Mouse (Mus musculus): Measurements from ENCODE around the gene Rap1a.

The Rap1a gene

DNA sequence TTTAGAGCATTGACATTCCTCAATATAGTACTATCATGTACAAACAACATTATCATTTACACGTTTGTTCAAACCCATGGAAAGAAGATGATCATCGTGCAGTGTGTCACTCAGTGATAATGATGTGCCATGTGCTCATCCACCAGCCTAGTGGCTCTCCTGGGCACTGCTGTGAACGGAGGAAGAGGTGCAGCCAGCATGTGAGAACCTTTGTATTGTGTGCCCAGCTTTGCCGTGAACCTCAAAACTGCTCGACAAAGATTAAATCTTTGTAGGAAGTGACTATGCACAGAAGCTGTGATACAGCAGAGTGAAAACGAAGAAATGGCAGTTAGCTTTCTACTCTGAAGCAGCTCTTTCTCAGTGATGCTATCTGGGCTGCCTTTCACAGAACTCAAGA lies 32.6 kb downstream of the Rap1a start:
- in situ Hi-C loops (cut with MboI; ENCODE audit: low sequenced_read_pairs), result no loop called here

DNA sequence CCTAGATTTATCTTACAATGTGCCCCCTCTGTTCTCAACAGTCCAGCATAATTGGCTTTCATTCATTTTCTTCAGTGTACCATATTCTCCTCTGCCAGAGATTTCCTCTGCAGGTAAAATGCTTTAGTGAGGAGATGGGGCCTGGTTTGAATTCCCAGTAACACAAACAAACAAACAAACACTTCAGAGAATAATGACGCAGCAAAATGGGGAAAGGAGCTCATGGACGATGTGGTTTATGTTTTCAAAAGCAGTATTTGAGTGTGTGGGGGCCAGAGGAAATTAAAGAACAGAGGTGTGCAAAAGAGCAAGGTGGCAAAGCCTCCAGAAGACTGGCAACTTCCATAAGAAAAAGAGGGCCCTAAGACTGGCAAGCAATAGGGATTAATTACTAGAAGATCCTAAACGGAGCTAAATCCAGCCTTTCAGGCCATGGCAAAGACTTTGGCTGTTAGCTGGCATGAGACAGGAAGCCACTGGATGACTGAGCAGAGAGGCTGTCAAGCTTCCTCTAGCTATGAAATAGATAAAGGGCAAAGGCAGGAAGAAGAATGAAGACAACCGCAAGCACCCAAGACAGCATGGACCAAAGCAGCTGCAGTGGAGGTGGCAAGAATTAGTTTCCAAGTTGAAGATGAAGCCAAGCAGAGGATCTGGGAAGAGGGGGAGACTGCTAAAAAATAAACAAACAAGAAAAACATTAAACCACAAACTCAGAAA lies 37.8 kb downstream of the Rap1a start:
- in situ Hi-C loops (cut with MboI; ENCODE audit: low sequenced_read_pairs), result no loop called here

DNA sequence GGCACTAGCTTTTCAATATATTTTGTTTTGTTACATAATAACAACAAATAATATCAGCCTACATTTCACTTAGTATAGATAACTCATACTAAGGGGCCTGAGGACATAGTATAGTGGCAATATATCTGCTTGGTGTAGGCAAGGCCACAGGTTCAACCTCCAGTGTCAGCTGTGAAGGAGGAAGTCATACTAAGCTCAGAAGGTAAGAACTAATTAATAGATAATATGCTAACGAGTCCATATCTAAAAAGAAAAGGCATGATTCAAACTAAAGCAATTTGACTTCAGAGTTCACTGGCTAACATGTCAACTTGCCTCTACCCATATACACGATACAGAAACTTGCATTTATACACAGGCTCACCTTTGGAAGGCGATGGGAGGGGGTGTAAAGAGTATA lies 41.1 kb downstream of the Rap1a start:
- in situ Hi-C loops (cut with MboI; ENCODE audit: low sequenced_read_pairs), result no loop called here

DNA sequence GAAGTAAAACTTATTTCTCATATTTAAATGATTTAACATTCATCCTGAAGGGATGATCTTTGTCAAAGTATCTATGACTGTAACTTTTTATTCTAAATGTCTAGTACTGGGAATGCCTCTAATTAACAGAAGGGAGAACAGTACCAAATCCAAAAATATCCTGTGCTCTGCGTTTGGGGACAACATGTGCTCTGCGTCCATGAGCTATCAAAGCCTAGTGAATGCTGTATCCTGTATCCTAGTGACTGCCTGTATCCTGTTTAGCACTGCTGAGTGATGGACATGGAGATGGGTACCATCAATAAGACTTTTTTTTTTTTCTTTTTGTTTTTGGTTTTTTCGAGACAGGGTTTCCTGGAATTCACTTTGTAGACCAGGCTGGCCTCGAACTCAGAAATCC lies 42.5 kb downstream of the Rap1a start:
- in situ Hi-C loops (cut with MboI; ENCODE audit: low sequenced_read_pairs), result no loop called here

DNA sequence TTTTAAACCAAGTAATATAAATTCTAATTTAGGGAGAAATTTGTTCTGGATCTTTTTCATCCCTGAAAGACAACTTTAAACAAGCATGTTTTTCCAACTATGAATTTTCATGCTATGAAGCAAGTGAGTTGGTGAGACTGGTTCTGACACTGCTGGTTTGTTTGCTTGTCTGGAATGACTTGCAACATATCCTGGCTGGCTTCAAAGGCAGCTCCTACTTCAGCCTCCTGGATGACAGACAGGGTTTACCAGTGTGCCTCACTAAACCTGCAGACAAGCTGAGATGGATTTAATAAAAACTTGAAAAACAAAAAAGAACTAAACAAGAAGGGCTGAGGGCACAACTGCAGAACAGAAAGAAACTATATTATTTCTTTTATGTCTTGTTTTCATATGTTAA lies 43.0 kb downstream of the Rap1a start:
- in situ Hi-C loops (cut with MboI; ENCODE audit: low sequenced_read_pairs), result no loop called here

DNA sequence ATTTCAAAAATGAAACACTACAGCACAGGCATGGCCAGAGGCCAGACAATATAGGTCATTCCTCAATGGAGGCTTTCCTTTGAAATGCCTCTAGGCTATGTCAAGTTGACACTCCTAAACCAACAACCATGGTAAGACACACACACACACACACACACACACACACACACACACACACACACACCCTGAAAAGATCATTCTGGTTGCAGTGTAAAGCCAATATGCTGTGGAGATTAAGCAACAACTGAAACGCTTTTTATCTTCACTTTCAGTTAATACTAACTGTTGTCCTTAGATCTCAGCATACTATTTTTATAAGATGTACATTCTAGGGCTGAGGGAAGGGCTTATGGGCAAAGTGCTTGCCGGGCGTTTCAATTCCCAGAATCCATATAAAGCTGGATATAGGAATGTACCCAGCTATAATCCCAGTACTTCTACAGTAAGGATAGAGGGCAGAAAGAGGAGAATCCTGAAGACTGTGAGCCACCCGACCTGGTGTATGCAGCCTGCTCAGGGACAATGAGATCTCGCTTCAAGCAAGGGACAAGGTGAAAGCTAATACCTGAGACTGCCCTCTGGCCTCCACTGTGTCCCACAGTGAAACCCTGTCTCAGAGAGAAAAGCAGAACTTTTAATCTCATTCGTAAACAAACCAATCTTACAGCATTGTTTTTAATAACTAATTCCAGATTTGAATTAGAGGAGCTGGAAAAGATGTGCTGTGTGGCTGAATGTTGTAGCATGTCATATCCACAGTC lies 43.6 kb downstream of the Rap1a start:
- in situ Hi-C loops (cut with MboI; ENCODE audit: low sequenced_read_pairs), result no loop called here

DNA sequence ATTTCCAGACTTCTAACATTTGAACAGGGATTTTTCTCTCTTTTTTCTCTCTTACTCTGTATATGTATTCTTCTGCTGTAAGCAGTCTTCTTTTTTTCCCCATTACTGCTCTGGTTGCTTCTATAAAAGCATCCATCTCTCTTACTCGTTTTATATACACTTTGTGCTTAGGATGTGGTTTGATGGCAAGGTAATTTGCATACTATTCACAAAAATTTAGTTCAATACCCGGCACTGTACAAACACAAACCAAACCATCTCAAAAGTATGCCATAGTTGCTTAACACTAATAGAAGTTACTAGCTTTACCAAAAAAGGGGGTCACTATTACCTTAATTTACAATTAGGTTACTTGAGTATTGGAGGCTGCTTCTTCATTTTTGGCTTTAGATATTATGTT lies 44.6 kb downstream of the Rap1a start:
- in situ Hi-C loops (cut with MboI; ENCODE audit: low sequenced_read_pairs), result no loop called here

DNA sequence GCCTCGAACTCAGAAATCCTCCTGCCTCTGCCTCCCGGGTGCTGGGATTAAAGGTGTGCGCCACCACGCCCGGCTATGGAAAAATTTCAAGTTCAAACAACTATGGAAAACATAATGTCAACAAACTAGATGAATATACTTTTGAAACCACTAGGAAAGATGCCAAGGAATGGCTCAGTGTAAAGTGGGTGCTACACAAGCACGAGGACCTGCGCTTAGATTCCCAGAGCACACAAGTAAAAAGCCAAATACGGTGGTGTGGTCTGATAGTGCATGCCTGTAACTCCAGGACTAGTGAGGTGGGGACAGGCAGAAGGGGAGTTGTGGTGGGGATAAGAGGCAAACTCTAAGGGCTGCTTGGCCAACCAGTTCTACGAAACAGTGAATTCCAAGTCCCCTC lies 46.0 kb downstream of the Rap1a start:
- in situ Hi-C loops (cut with MboI; ENCODE audit: low sequenced_read_pairs), result no loop called here

DNA sequence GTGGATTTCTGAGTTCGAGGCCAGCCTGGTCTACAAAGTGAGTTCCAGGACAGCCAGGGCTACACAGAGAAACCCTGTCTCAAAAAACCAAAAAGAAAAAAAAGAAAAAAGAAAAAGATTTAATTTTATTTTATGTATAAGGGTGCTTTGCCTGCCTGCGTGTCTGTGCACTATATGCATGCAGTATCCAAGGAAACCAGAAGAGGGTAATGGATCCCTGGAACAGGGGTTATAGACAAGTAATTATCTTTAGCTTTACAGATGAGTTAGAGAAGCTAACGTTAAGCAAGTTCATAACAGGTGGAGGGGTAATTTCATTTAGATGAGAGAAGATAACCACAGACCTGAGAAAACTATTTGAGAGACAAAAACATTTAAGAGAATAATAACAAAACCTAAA lies 47.0 kb downstream of the Rap1a start:
- in situ Hi-C loops (cut with MboI; ENCODE audit: low sequenced_read_pairs), result no loop called here

DNA sequence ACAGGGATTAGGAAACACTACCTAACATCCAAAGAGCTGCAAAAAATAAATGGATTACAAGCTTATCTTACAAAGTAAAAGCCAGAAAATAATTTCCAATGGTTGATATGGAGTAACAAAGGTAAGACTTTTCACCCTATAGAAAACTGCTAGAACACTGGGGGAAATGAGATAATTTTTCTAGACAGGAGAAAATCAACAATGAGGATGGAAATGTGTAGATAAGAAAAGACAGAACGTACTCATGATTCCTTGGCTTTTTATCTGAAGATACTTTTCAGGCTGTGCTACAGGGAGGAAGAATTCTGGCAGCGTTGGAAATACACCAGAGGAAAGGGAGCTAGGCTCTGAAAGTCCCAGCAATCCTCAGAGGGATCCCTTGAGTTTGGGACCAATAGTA lies 50.3 kb downstream of the Rap1a start:
- in situ Hi-C loops (cut with MboI; ENCODE audit: low sequenced_read_pairs), result no loop called here

DNA sequence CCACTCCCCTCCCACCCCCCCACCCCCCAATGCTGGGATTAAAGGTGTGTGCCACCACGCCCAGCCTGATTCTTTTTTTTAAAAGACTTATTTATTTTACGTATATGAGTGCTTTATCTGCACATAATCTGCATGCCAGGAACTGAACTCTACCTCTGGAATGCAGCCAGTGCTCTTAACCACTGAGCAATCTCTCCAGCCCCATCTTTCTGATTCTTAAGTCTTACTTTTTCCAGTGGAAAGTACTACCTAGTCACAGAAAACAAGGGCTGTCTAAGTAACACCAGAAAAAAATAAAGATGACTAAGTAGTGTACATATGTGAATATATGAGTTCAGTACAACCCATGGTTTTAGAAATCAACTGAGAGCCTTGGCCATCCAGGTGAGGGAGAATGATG lies 54.6 kb downstream of the Rap1a start:
- in situ Hi-C loops (cut with MboI; ENCODE audit: low sequenced_read_pairs), result no loop called here

DNA sequence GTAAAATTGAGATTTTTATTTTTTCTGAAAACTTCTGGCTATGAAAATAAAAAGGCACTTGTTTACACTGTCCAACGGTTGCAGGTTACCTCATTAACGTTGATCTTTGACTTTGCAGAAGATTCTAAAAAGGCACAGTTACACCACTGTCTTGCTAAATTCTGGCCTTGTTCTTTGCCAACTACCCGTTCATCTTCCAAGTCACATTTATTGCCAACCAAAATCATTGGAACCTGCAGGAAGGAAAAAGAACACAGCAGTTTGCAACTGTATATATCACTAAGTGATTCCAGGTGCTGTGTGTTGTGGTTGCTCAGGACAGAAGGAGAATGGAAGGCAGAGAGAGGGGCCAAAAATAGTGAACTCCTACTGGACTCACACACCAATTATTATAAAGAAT lies 63.5 kb downstream of the Rap1a start:
- in situ Hi-C loops (cut with MboI; ENCODE audit: low sequenced_read_pairs), result no loop called here

DNA sequence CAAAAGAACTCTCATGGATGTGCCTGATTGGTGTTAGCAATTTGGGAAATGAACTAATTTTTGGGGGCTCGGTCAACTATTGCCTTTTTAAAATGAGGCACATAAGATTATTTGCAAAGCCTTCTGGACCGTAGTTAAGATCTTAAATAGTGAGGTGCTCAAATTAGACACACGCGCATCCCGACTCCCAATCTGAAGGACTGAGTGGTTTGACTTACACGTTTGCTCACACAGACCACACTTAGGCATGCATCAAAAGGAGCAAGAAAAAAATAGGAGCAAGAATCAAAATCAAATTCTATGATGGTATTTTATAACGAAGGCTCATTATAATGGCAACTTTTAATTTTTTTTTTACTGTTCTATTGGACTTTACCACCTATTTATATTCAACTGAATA lies 64.1 kb downstream of the Rap1a start:
- in situ Hi-C loops (cut with MboI; ENCODE audit: low sequenced_read_pairs), result no loop called here

DNA sequence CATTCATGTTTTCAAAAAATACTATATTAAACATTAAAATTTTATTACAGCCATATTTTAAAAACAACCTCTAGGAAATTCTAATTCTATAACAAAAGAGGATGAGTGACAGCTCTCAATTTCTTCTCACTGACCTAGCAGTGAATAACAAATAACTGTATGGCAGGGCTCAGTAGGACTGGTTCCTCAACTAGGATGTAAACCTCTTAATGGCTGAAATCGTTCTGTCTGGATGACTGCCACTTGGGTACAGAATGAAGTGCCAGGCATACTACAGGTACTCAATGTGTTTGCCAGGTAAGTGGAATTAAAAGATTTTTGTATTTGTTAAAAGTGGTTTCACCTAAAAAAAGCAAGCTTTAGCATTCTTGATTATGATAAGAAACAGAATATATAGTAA lies 65.0 kb downstream of the Rap1a start:
- in situ Hi-C loops (cut with MboI; ENCODE audit: low sequenced_read_pairs), result no loop called here

DNA sequence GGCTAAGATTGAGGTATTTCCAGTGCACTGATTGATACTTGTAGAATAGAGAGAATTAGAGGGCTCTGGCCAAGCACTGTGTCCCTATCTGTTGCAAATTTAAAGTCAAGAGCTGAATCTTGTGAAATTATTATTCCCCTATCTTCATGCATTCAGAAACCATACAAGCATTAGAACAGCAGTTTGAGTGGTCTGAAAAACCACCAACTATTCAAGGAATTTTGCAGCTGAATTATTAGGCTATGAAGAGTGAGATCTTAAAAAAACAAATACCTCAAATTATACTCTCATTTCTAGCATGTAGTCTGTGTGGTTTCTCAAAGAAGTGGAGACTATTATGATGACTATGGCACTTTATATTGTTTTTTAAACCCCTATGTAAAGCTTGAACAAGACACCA lies 65.9 kb downstream of the Rap1a start:
- in situ Hi-C loops (cut with MboI; ENCODE audit: low sequenced_read_pairs), result no loop called here

DNA sequence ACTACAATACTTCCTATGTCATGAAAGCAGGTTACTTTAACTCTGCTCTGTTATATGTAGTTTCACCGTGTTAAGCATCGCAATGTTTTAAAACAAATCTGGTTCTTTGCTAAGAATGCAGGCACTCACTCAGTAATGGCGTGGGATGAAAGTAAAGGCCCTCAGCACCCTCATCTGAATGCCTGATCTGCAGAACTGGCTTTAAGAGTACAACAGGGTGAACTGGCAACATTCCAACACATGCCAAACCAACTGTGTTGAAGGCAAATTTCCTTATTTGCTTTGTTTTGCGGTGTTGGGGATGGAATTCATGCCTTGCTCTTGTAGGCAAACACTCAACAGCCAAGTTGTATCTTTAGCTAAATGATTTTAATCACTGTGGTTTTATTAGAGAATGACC lies 67.6 kb downstream of the Rap1a start:
- in situ Hi-C loops (cut with MboI; ENCODE audit: low sequenced_read_pairs), result no loop called here

DNA sequence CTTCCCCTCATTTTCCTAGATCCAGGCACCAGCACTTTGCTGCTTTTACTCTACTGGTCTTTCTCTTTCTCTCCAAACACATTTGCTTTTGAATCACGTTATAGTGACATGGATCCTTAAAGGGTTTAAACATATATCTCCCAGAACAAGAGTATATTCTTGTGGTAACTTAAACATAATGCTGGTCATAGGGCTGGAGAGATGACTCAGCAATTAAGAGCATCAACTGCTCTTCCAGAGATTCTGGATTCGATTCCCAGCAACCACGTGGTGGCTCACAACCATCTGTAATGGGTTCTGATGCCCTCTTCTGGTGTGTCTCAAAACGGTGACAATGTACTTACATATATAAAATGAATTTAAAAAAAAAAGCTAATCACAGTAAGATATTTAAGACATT lies 68.8 kb downstream of the Rap1a start:
- in situ Hi-C loops (cut with MboI; ENCODE audit: low sequenced_read_pairs), result no loop called here

DNA sequence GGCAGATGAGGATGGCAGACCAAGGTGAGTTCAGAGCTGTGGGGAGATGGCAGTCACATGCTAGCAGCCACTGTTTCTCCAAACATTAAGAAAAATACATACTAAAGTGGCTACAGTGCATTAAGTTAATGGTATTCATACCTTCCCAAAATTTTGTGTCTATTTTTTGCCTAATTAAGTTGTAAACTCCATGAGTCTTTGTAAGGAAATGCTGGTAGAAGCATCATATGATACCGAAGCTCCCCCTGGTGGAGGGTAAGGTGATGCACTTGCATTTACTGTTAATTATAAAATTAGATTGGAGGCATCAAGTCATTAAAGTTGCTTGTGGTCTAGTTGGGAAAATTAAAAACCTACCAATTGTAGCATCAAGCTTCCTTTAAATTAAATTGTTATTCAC lies 75.1 kb downstream of the Rap1a start:
- in situ Hi-C loops (cut with MboI; ENCODE audit: low sequenced_read_pairs), result no loop called here

DNA sequence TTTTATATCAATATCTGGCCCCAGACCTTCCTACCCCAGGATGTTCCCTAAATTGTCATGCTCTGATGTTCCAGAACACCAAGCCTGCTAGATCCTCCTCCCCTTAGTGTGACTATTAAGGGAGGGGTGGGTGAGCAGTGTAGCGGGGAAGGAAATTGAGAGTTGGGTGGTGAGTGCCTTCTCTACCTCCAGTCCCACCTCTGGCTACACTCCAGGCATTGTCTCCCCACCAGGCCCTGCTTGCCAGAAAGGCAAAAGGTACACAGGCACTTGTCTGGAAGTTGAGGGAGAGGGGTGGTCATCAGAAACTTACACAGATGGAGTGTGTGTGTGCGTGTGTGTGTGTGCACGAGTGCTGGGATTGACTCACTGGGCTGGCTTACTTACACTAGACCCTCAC lies 78.6 kb downstream of the Rap1a start:
- in situ Hi-C loops (cut with MboI; ENCODE audit: low sequenced_read_pairs), result no loop called here

DNA sequence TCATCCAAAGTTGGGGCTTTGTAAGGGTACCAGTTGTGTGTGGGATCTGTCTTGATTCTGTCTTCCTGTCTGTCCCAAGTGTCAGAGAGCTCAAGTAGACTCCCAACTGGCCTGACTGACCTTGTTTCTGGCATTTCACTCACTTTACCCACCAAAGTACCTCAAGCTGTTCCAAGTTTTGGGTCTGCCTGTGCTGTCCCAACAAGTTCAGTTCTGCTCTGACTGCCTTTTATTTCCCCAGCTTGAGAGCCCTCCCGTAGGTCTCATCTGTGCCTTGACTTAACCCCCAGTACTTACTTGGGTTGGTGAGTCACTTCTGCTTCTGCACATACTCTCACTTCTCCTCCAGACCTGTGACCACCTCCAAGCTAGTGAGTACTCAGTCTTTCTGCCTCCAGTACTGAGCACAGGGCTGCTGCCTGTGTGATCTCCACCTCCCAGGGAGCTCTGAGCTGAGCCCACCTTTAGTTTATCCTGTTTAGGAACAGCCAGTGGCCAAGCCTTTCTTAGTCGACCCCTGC lies 79.4 kb downstream of the Rap1a start:
- in situ Hi-C loops (cut with MboI; ENCODE audit: low sequenced_read_pairs), result no loop called here

DNA sequence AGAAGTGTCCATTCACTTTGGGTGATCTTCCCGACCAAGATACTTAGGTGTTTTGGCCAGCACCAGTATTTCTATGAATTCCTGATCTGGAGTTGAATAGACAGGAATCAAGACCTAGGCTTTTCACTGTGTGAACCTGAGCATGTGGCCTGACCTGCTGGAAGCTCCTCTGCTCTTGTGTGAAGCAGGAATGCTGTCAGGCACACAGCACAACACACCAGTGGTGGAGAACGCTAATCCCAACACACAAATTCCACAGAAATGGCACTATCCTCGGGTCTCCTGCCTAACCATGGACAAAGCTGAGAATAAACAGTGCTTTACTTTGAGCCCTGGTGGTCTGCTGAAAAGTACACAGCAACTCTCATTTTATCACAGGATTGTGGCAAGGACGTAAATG lies 80.6 kb downstream of the Rap1a start:
- in situ Hi-C loops (cut with MboI; ENCODE audit: low sequenced_read_pairs), result no loop called here

DNA sequence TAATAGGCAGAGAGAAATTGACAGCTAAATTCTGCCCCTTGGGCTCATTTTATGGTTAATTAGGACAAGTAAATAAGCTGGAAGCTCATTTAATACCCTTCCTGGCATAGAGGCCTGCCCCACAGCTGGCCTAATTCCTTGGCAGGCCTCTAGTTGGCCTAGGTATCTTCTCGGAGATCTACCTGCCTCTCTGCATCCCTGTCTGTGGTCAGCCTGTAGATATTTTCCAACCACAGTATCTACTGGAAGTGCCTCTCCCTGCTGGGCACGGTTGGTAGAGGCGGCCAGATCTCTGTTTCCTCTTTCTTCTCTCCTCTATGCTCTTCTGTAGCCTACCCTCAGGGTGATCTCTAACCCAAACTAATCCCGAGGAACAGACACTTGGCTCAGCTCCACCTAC lies 81.2 kb downstream of the Rap1a start:
- in situ Hi-C loops (cut with MboI; ENCODE audit: low sequenced_read_pairs), result no loop called here

DNA sequence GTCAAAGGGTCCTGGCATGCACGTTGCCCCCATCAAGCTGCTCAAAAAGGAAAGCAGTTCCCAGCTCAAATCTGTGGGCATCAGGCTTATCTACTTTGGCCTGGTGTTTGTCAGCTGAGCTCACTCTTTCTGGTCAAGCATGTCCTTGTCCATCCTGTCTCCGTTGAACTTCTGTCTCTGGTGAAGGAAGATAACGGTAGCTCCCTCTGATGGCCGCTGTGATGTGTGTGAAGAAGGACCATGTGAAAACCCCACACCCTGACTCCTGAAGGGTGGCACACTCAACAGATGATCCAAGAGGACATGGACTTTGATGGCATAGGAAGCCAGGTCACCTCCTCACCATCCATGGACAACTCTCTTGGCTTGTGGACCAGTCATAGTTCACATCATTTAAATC lies 82.4 kb downstream of the Rap1a start:
- in situ Hi-C loops (cut with MboI; ENCODE audit: low sequenced_read_pairs), result no loop called here

All from CH12F3 (cell line).